Mouse (Mus musculus) cerebellum, adult 2 months (tissue): ENCODE results near the gene Arl6ip6.

Source experiments
- CTCF ChIP-seq: fragments of 200-500 bp; IDR thresholded peaks from 2 replicates; pipeline ENCODE4 v1.5.1; 2011; ENCODE audit warnings: low read depth, mild to moderate bottlenecking, control low read depth, low read length, moderate library complexity, borderline replicate concordance; ENCODE audit not compliant: insufficient read depth
- POLR2A ChIP-seq: fragments of 200-500 bp; IDR thresholded peaks from 2 replicates; pipeline ENCODE4 v1.6.1; 2011; ENCODE audit warnings: low read length, control low read depth, borderline replicate concordance; ENCODE audit not compliant: insufficient read depth

GRCm38 (mm10) chr2:53206749-53207148, 15.2 kb downstream of the Arl6ip6 start:
- no peak for TF ChIP-seq POLR2A
- no peak for TF ChIP-seq CTCF
